Mouse (Mus musculus) forebrain, embryonic 14.5 days (tissue): ENCODE measurements at regions not wholly inside any gene's neighbourhood (a gene's known extent, or its start where the extent isn't known, plus 50 kb on each side); places are given as distances from the start of the nearest gene placed in this dataset.

ENCODE experiments used
- ATAC-seq: fragments of 200-750 bp; cut with Nextera tagmentation; 2 replicates; pipeline ENCODE4 v1.8.0; 2017; ENCODE audit warnings: mild to moderate bottlenecking, moderate library complexity
- DNase-seq: peaks from one replicate; pipeline ENCODE4 v3.0.0-alpha.2; 2015; ENCODE audit warnings: low spot score
- H3K27ac ChIP-seq: fragments of 300-500 bp; sonication (generic); 2 replicates; pipeline ENCODE4 v1.5.1; 2014; ENCODE audit warnings: low read depth, mild to moderate bottlenecking, control low read depth, low read length, moderate library complexity
- H3K27me3 ChIP-seq: fragments of 300-500 bp; sonication (generic); replicated peaks from 2 replicates; pipeline ENCODE4 v1.6.1; 2014; ENCODE audit warnings: low read length, control low read depth, mixed read lengths; ENCODE audit not compliant: control insufficient read depth, insufficient read depth
- H3K36me3 ChIP-seq: fragments of 300-500 bp; sonication (generic); 2 replicates; pipeline ENCODE4 v1.6.1; 2014; ENCODE audit warnings: low read length, control low read depth; ENCODE audit not compliant: control insufficient read depth, insufficient read depth
- H3K4me1 ChIP-seq: fragments of 300-500 bp; sonication (generic); 2 replicates; pipeline ENCODE4 v1.6.1; 2014; ENCODE audit warnings: antibody characterized with exemption, low read length, control low read depth; ENCODE audit not compliant: control insufficient read depth, insufficient read depth
- H3K4me2 ChIP-seq: fragments of 300-500 bp; sonication (generic); 2 replicates; pipeline ENCODE4 v1.6.1; 2014; ENCODE audit warnings: mild to moderate bottlenecking, control low read depth, low read length
- H3K4me3 ChIP-seq: fragments of 300-500 bp; sonication (generic); 2 replicates; pipeline ENCODE4 v1.5.1; 2014; ENCODE audit warnings: low read depth, low read length, control low read depth
- H3K9ac ChIP-seq: fragments of 300-500 bp; sonication (generic); 2 replicates; pipeline ENCODE4 v1.6.1; 2014; ENCODE audit warnings: mild to moderate bottlenecking, low read length, control low read depth, moderate library complexity
- H3K9me3 ChIP-seq: fragments of 300-500 bp; sonication (generic); replicated peaks from 2 replicates; pipeline ENCODE4 v1.6.1; 2016; ENCODE audit warnings: low read length, control low read depth, mixed read lengths; ENCODE audit not compliant: control insufficient read depth
- WGBS: fragments of 180-500 bp; shearing (Covaris S2); extraction: QIAGEN DNeasy Blood & Tissue Kit; methylation state at CpG from one replicate; pipeline ENCODE4 v1.1.7; 2014; 5-methylcytosine and 5-hydroxymethylcytosine counted together

GRCm38 (mm10) chr5:35185826-35186225, 80.3 kb upstream of the Lrpap1 start:
- Histone ChIP-seq H3K27me3 (no peaks in the 10 kb centered on the region), H3K4me3 (no peak overlapping the region), H3K9me3 (no peaks in the 10 kb centered on the region), H3K4me2 (no peak overlapping the region), H3K9ac (no peak overlapping the region), H3K27ac (no peak overlapping the region), H3K36me3 (no peaks in the 10 kb centered on the region), H3K4me1 (peaks cover 14% of the 10 kb centered on the region)
- no peak for DNase-seq
- 58% methylated on average over 3 of the region's 3 CpGs for WGBS
- ATAC-seq: no peak

DNA sequence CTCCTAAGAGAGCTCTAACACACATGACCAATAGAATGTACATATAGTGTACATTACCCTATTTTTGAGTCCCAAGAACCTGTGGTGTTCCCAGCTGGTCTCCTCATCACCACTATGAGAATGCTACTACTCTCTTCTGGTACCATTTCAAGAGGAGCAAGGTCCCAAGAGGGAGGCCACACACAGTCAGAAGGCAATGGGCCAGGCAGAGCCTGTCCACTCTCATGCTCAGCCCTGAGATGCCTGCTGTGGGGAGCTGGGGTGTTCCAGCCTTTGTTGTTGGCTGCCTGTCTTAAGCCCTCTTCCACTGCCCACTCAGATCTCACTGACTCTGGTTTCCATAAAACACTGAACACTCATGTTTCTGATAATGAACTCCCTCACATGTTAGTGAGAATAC, 79.7 kb upstream of the Lrpap1 start:
- peaks cover 14% of the 10 kb centered on the region for H3K4me1 ChIP-seq
- no peak for ATAC-seq
- H3K4me2 ChIP-seq: no peak overlapping the region

GRCm38 (mm10) chr5:35183418-35183817, 77.9 kb upstream of the Lrpap1 start:
- WGBS: 89% methylated on average over 7 of the region's 7 CpGs
- DNase-seq (no peak), ATAC-seq (no peak)
- H3K4me3 ChIP-seq: no peak overlapping the region
- H3K4me2 ChIP-seq: no peak overlapping the region
- H3K9ac ChIP-seq: no peak overlapping the region
- H3K36me3 ChIP-seq: no peaks in the 10 kb centered on the region
- no peak overlapping the region for H3K27ac ChIP-seq
- no peaks in the 10 kb centered on the region for H3K9me3 ChIP-seq
- no peaks in the 10 kb centered on the region for H3K27me3 ChIP-seq
- H3K4me1 ChIP-seq: peaks cover 1% of the 10 kb centered on the region; the same call in 1 of the 2 replicates

More for the DNA sequence above, 79.7 kb upstream of the Lrpap1 start:
- Histone ChIP-seq H3K9ac (no peak overlapping the region), H3K27ac (no peak overlapping the region), H3K4me3 (no peak overlapping the region), H3K9me3 (no peaks in the 10 kb centered on the region), H3K36me3 (no peaks in the 10 kb centered on the region), H3K27me3 (no peaks in the 10 kb centered on the region)
- DNase-seq: no peak

DNA sequence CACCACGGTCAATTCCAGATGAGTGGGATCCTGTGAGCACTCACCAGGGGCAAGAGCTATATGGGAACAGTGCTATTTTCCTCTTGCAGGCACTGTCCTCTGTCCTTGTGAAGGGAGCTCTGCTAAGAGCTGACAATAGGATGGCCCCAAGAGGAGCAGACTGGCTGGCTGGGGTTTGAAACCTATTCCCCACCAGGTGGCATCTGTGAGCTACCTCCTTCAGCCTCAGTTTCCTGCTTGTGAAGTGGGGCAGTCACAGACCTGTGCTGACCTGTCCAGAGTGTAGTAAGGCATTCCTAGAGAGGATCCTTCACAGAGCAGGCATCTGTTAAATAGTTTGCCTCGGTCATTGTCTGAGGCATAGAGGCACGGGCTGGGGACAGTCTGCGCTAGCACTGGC, 71.8 kb upstream of the Lrpap1 start:
- ATAC-seq: no peak
- no peaks in the 10 kb centered on the region for H3K4me1 ChIP-seq
- 68% methylated on average over 4 of the region's 4 CpGs for WGBS

DNA sequence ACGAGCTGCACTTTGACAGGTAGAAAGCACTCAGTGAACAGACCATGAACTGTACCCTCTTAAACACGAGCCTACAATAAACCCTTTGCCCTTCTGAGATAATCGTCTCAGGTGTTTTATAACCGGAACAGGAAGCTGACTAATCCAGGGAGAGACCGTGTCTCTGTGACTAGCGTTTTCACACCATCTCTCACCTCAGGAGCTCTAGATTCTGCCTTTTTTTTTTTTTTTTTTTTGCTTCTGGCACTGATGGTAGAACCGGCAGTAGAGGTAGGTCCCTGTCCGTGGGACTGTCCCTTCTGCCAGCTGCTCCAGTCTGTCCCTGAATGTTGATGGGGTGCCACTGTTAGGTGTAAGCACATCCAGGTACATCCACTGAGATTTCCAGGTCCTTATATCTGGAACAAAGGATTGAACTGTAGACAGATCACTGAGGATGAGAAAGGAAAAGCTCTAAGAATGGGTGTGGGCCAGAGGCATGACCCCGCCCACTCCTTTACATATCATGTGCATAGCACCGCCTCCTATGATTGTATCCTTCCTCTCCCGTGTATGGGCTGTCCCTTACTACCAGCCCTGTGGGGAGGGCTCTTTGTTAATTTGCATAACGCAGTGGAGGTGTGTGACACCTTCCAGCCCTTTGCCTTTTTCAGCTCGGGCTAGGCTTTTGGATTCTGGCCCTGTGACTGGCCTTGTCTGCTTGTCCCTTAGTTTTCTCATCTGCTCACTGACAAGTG, 70.7 kb upstream of the Lrpap1 start:
- ATAC-seq (no peak), DNase-seq (no peak)
- Histone ChIP-seq H3K27me3 (no peaks in the 10 kb centered on the region), H3K36me3 (no peaks in the 10 kb centered on the region), H3K9ac (no peak overlapping the region), H3K9me3 (no peaks in the 10 kb centered on the region), H3K27ac (no peak overlapping the region), H3K4me2 (no peak overlapping the region), H3K4me1 (0 out of 2 replicates have a peak, but pooled peaks cover under 1% of the 10 kb centered on the region), H3K4me3 (no peak overlapping the region)
- 49% methylated on average over 13 of the region's 13 CpGs for WGBS

More for the DNA sequence above, 71.8 kb upstream of the Lrpap1 start:
- Histone ChIP-seq H3K4me3 (no peak overlapping the region), H3K9ac (no peak overlapping the region), H3K27me3 (no peaks in the 10 kb centered on the region), H3K36me3 (no peaks in the 10 kb centered on the region), H3K27ac (no peak overlapping the region), H3K4me2 (no peak overlapping the region), H3K9me3 (no peaks in the 10 kb centered on the region)
- DNase-seq: peak; percentile 36

DNA sequence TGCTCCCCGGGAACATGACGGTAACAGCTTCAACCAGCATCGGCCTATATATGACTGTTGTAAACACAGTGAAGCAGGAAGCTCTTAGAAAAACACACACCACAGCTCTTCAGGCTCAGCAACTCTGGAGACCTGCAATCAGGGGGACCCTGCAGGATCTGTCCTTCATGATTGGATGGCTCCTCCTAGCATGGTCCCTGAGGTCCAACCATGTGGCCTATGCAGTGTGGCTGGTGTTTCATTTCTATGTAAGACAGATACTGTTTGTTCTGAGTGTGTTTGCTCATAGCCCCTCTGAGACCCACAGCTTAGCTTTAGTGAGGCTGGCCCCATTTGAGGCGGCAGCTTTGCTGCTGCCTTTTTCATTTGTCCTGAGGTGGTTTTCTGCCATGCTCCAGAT, 68.8 kb upstream of the Lrpap1 start:
- H3K4me3 ChIP-seq: no peak overlapping the region
- DNase-seq (no peak), ATAC-seq (no peak)
- no peak overlapping the region for H3K27ac ChIP-seq
- no peak overlapping the region for H3K9ac ChIP-seq
- H3K4me1 ChIP-seq: 0 out of 2 replicates have a peak, but pooled peaks cover 3% of the 10 kb centered on the region
- H3K36me3 ChIP-seq: no peaks in the 10 kb centered on the region
- H3K9me3 ChIP-seq: no peaks in the 10 kb centered on the region
- no peak overlapping the region for H3K4me2 ChIP-seq
- 90% methylated on average over 4 of the region's 4 CpGs for WGBS
- no peaks in the 10 kb centered on the region for H3K27me3 ChIP-seq

- no peak for ATAC-seq
- Histone ChIP-seq H3K4me2 (no peak overlapping the region), H3K4me1 (0 out of 2 replicates have a peak, but pooled peaks cover 3% of the 10 kb centered on the region), H3K36me3 (no peaks in the 10 kb centered on the region), H3K9ac (no peak overlapping the region), H3K27ac (peak overlapping the region; percentile 75; the same call in 1 of the 2 replicates), H3K27me3 (no peaks in the 10 kb centered on the region), H3K9me3 (no peaks in the 10 kb centered on the region), H3K4me3 (no peak overlapping the region)
- DNase-seq: peak; percentile 25
- 60% methylated on average over 3 of the region's 3 CpGs for WGBS
Measured at GRCm38 (mm10) chr5:35171336-35171735, 65.8 kb upstream of the Lrpap1 start.

DNA sequence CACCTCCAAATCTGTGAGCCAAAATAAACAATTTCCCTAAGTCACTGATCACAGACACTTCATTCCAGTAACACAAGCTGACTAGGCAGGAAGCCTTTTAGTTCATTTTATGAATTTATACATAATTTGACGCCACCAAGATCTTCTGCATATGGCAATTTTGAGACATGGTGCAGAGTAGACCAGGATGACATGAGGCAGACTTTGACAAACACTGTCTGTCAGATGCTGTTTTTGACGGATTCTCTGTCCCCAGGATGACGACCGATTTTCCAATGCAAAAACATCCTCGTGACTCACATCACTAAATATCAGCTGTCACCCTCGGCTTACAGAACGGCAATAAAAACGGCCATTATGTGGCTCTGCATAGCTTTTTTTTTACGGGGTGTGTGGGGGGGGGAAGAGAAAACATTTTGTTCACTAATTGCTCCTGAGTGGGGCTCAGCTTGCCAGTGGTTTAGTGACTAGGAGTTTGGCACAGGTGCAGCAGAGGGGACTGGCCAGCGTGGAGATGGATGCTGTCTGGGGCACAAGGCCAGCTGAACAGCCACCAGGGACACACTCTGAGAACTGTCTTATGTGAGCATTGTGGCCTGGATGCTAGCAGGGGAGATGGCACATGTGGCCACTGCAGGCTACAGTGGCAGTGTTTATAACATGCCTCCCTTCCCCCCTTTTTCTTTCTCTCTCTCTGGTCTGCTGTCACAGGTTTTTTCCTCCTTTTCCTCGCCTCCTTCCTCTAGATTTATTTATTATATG, 65.0 kb upstream of the Lrpap1 start:
- no peak overlapping the region for H3K4me3 ChIP-seq
- no peak overlapping the region for H3K4me2 ChIP-seq
- 62% methylated on average over 11 of the region's 11 CpGs for WGBS
- H3K4me1 ChIP-seq: 0 out of 2 replicates have a peak, but pooled peaks cover 3% of the 10 kb centered on the region
- H3K27me3 ChIP-seq: no peaks in the 10 kb centered on the region
- peak; percentile 63 for DNase-seq
- H3K36me3 ChIP-seq: no peaks in the 10 kb centered on the region
- ATAC-seq: peak; percentile 61
- H3K9ac ChIP-seq: no peak overlapping the region
- no peaks in the 10 kb centered on the region for H3K9me3 ChIP-seq
- peak overlapping the region; percentile 75; the same call in 1 of the 2 replicates for H3K27ac ChIP-seq
